Mouse (Mus musculus): ENCODE data around the gene Ccdc103. TPM values are rescaled to one million over a fixed set of nuclear protein-coding genes. Genes with fewer than 3 reads are reported as not detected.

Gene Ccdc103
- total RNA-seq, 1 experiment from 2014 or later, result not detected

Other genes with a start within 250 kb of the Ccdc103 start
- not detected in 2 replicates for gene Meioc, start 217.5 kb upstream of the Ccdc103 start, total RNA-seq (2017)
- gene Ccdc43, start 183.4 kb upstream of the Ccdc103 start, total RNA-seq (2017), result 19.6 and 29.4 TPM in 2 replicates
- gene Adam11, start 119.8 kb upstream of the Ccdc103 start, total RNA-seq (2017), result not detected in 2 replicates
- gene Gjc1, start 61.5 kb upstream of the Ccdc103 start, total RNA-seq (2017), result not detected in 2 replicates
- not detected in 2 replicates for gene Higd1b, start 45.4 kb upstream of the Ccdc103 start, total RNA-seq (2017)
- gene Eftud2, start 219 bp upstream of the Ccdc103 start, total RNA-seq (2017), result 49.1 and 60.2 TPM in 2 replicates
- not detected in 2 replicates for gene Fam187a, start 4.0 kb downstream of the Ccdc103 start, total RNA-seq (2017)
- 0.37 TPM in 1 of 2 replicates, not detected in the other for gene Gfap, start 19.7 kb downstream of the Ccdc103 start, total RNA-seq (2017)
- gene Kif18b, start 43.9 kb downstream of the Ccdc103 start, total RNA-seq (2017), result 0.37 TPM in 1 of 2 replicates, not detected in the other
- not detected in 2 replicates for gene C1ql1, start 65.5 kb downstream of the Ccdc103 start, total RNA-seq (2017)
- 29.8 and 30.0 TPM in 2 replicates for gene Nmt1, start 147.0 kb downstream of the Ccdc103 start, total RNA-seq (2017)
- 12.0 and 15.5 TPM in 2 replicates for gene Dcakd, start 147.1 kb downstream of the Ccdc103 start, total RNA-seq (2017)
- gene Plcd3, start 220.5 kb downstream of the Ccdc103 start, total RNA-seq (2017), result 0.12 and 0.61 TPM in 2 replicates
- gene Acbd4, start 220.5 kb downstream of the Ccdc103 start, total RNA-seq (2017), result 21.1 and 29.3 TPM in 2 replicates
- 103 and 105 TPM in 2 replicates for gene Hexim1, start 235.0 kb downstream of the Ccdc103 start, total RNA-seq (2017)

Measured in neutrophil, adult 5-6 weeks (primary cell).